Mouse (Mus musculus) brain, embryonic 18.5 days (tissue): Measurements from ENCODE around the gene Nsun6.
A peak's percentile ranks its signal among the peaks of the same experiment; 100 is the strongest.

Source experiments
- DNase-seq: peaks from one replicate; pipeline ENCODE4 v3.0.0-alpha.2; 2012; ENCODE audit warnings: low read depth, low spot score

Nsun6 gene

DNA sequence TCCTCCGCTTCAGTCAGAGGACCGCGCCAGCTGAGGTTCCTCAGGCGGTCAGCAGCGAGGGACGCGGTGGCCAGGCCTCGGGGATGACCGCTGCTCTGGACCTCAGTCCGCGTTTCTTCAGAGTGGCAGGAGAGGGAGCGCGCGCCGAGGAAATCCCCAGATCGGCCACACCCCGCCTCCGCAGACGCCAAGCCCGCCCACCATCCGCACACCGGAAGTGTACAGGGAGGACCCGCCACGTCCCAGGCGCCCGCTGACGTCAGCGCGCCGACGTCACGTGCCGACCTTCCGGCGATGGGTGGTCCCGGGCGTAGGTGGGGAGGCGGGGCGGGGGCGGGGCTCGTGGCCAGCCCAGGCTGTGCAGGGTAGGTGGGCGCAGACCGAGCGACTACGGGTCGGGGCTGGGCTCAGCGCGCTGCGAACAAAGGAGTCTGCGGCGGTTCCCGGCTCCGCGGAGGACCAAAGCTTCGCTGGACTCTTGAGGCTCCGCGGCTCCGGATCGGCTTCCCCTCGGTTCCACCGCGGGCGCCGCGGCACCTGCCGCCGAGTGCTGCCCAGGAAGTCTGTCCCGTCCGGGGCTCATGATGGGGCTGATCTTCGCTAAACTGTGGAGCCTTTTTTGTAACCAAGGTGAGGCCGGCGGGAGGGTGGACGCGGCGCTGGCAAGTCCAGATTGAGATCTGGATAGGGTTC lies at the start of gene Nsun6:
TSS of gene Nsun6 (minus strand) at position 125 of the 693 bp plus-strand sequence.
- peak; percentile 94 for DNase-seq

GRCm38 (mm10) chr2:15104386-15104785 lies 49.5 kb upstream of the Nsun6 start:
- no peak for DNase-seq

GRCm38 (mm10) chr2:15096514-15097090 lies 41.7 kb upstream of the Nsun6 start:
- DNase-seq: peak; percentile 14

GRCm38 (mm10) chr2:15087308-15087707 lies 32.4 kb upstream of the Nsun6 start:
- no peak for DNase-seq

DNA sequence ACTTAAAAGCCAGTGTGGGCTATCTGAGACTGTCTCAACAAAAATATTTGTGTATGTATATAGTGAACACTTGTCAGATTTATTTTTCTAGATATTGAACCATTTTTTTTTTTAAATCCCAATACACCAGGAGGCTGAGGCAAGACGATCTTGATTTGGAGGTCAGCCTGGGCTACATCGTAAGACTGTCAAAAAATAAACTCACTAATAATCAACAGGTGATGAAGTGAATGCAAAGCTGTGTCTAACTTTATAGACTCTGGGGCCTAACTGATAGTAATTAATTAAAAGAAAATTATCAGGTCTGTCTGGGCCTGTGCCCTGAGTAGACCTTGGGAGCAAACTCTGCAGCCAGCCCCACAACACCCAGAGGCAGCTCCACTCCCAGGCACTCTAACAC lies 28.8 kb upstream of the Nsun6 start:
- DNase-seq: no peak

- DNase-seq: no peak
Observed at GRCm38 (mm10) chr2:15067091-15067490, 12.2 kb upstream of the Nsun6 start.

GRCm38 (mm10) chr2:15065447-15065846 lies 10.6 kb upstream of the Nsun6 start:
- no peak for DNase-seq

DNA sequence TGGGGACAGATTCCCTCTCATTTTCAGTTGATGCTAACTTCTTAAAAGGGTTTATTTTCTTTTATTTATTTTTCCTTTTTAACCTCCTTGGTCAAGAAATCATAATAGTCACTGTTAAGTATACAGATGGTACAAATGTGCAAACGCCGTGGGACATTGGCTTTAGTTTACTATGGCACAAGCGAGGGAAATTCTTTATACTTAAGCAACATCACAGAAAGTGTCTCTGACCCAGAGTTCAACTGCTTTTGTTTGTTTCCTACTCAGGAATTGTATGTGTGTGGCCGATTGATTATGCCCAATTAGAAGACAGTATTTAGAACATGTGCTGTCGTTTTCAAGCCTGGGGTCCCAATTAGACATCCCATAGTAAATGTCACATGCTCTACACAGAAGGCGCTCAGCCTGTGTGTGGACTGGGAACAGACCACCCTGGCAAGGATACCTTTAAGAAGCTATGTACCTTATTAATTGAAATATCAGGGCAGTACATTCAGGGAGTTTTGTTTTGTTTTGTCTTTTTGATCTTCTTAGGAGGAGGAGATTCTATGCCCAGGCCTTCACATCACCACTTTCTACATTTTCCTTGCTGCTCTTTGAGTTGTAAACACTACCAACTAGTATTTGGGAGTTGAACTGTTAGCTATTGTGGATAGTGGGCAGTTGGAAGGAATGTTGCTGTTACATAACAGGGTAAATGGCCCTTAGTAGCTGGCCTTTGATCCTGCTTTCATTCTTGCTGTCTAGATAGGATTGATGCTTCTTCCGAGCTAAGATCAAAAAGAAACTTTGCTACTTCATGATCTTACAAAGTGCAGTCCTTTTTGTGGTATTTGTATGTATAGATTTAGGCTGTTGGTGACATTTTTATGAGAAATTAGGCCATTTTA lies 9.8 kb upstream of the Nsun6 start:
- DNase-seq: no peak

DNA sequence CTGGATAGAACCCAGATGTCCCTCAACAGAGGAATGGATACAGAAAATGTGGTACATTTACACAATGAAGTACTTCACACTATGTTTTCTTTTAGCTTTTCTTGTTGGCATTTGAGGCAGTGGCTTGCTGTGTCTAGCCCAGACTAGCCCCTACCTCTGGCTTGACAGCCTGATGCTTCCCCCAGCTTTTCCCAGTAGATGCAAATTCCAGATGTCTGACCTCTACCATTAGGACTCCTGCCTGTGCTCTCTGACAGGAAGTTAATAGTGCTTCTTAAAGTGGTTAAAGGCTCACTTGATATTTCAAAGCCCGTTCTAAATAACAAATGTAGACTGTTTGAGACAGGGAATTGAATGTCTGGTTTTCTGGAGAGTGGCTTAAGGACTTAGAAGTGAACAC lies 8.9 kb upstream of the Nsun6 start:
- no peak for DNase-seq

DNA sequence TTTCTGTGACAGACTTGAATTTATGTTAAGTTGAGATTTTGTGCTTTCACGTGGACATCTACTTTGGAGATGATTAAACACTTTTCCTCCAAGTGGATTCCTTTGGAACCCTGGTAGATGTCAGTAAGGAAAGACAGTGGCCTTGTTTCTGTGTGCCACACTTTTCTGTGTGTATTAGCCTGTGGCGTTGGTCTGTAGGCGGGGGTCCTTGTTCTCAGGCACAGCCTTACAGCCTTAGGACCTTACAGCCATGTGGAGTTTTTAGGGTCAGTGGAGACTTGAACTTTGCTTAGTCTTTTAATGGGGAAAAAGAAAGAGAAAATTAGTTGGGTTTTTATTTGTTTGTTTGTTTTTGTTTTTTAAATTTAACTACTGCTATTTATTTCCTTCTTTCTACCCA lies 6.0 kb upstream of the Nsun6 start:
- DNase-seq: no peak

- DNase-seq: no peak
Observed at GRCm38 (mm10) chr2:15058227-15058626, 3.4 kb upstream of the Nsun6 start.

GRCm38 (mm10) chr2:15055741-15056151 lies 877 bp upstream of the Nsun6 start:
- no peak for DNase-seq

DNA sequence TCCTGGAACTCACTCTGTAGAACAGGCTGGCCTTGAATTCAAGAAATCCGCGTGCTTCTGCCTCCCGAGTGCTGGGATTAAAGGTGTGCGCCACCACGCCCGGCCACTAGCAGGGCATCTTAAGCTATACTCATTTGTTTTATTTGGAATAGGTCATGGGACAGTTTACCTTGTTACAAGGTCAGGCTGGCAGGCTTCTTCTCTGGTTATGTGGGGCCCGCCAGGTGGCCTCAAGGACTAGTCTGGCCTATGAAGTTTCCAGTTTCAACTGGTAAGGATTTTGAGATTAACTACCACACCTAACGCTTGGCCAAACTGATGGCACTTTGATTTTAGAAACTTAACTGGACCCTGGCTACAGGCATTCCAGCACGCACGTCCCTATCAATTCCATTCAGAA lies 373 bp downstream of the Nsun6 start:
- DNase-seq: no peak

GRCm38 (mm10) chr2:15049117-15049873 lies 5.6 kb downstream of the Nsun6 start, which contains the start of gene Arl5b:
Gene Arl5b, plus strand, starts transcription at chr2:15049395.
- peak; percentile 91 for DNase-seq

DNA sequence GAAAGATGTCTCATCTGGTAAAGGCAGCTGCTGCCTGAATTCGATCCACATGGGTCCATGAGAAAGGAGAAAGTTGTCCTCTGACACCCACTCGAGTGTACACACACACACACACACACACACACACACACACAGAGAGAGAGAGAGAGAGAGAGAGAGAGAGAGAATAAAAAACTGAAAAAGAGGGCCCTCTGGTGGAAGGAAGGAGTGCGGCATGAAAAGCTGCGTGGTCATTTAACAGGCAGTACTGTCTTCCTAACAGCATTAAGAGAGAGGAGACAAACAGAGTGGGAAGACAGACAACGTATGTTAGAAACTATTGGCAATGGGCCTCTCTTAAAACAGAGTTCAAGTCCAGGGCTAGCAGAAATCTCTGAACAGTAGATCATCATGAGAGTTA lies 14.5 kb downstream of the Nsun6 start:
- DNase-seq: no peak

GRCm38 (mm10) chr2:15038705-15039104 lies 16.2 kb downstream of the Nsun6 start:
- no peak for DNase-seq

DNA sequence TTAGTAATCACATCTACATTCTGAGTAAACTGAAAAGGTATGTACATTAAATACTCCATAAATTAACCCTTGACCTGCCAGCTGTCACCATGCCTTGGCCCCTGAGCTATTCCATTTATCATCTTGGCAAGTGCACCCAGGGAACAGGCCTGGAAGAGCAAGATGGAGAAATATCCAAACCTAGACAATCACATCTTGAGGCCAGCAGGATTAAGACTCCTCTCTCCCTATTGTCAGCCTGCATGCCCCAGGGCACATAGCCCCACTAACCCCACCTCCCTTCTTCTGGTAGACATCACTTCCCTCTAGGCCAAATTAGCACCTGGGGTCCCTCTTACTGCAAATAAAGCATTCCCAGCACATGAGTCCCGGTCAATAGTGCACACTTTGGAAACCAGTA lies 27.1 kb downstream of the Nsun6 start:
- no peak for DNase-seq

- DNase-seq: no peak
Observed at GRCm38 (mm10) chr2:15026817-15027216, 28.1 kb downstream of the Nsun6 start.

- DNase-seq: no peak
Observed at GRCm38 (mm10) chr2:15008072-15008471, 46.8 kb downstream of the Nsun6 start.

GRCm38 (mm10) chr2:15007531-15007930 lies 47.3 kb downstream of the Nsun6 start:
- DNase-seq: no peak

GRCm38 (mm10) chr2:14997836-14998235 lies 57.0 kb downstream of the Nsun6 start:
- DNase-seq: no peak

- no peak for DNase-seq
Observed at GRCm38 (mm10) chr2:14996036-14996435, 58.8 kb downstream of the Nsun6 start.
